18 mouse cellular contexts compared by ENCODE assay signal in genomic region chr7:137726031-137726430, GRCm38 (mm10).
DNase-seq lines count a peak whose midpoint lies in the region; ATAC-seq and TF ChIP-seq lines count a peak whose summit lies in the region.
"Had no signal": no experiment of that assay in that cellular context is flagged by ENCODE, and none has a peak within 500 bp of the region (broad histone marks: within the 10 kb centered on the region; RNA-seq: fewer than 3 reads in every experiment).

No protein-coding gene starts in this region.

- TF ChIP-seq POLR2A in kidney, adult 2 months (IDR thresholded peaks at IDR 0.05; ENCODE audit: low read depth, low read length): no peak

- H3K4me1 ChIP-seq in hindbrain, embryonic 14.5 days (replicated peaks; ENCODE audit: control insufficient read depth, insufficient read depth, low read length): 0 out of 2 replicates have a peak, but pooled peaks cover 14% of the 10 kb centered on the region
- peaks cover 20% of the 10 kb centered on the region for H3K4me1 ChIP-seq in hindbrain, embryonic 13.5 days (replicated peaks)
- no peaks in the 10 kb centered on the region for H3K4me1 ChIP-seq in kidney, adult 2 months (ENCODE audit: control insufficient read depth, insufficient read depth, low read length)
- H3K4me1 ChIP-seq in stomach, embryonic 15.5 days: no peaks in the 10 kb centered on the region; the same call in 1 of the 2 replicates
- H3K4me1 ChIP-seq in stomach, postnatal 0 days (replicated peaks; ENCODE audit: control insufficient read depth, insufficient read depth): no peaks in the 10 kb centered on the region
- H3K4me1 ChIP-seq: limb, embryonic 12.5 days had no signal

- no peaks in the 10 kb centered on the region for H3K27me3 ChIP-seq in hindbrain, embryonic 14.5 days (ENCODE audit: control insufficient read depth, insufficient read depth, low read length)
- H3K27me3 ChIP-seq in hindbrain, embryonic 13.5 days: 0 out of 2 replicates have a peak, but pooled peaks cover 2% of the 10 kb centered on the region
- no peaks in the 10 kb centered on the region for H3K27me3 ChIP-seq in kidney, adult 2 months (replicated peaks; ENCODE audit: control insufficient read depth, insufficient read depth, low read length)
- H3K27me3 ChIP-seq in stomach, embryonic 15.5 days (replicated peaks): no peaks in the 10 kb centered on the region
- no peaks in the 10 kb centered on the region for H3K27me3 ChIP-seq in stomach, postnatal 0 days (ENCODE audit: control insufficient read depth, insufficient read depth, low read length)
- H3K27me3 ChIP-seq: heart, embryonic 13.5 days; limb, embryonic 12.5 days had no signal

- H3K4me3 ChIP-seq in hindbrain, embryonic 14.5 days (replicated peaks; ENCODE audit: low read length): no peak overlapping the region
- H3K4me3 ChIP-seq in hindbrain, embryonic 13.5 days: no peak overlapping the region
- H3K4me3 ChIP-seq in kidney, adult 2 months (ENCODE audit: insufficient read depth, low read depth, low read length): no peak overlapping the region
- no peak overlapping the region for H3K4me3 ChIP-seq in stomach, embryonic 15.5 days (replicated peaks)
- H3K4me3 ChIP-seq in stomach, postnatal 0 days (ENCODE audit: low read depth, low read length): no peak overlapping the region
- H3K4me3 ChIP-seq: erythroblast, embryonic 14.5 days; heart, embryonic 13.5 days; limb, embryonic 12.5 days had no signal

- no peaks in the 10 kb centered on the region for H3K36me3 ChIP-seq in hindbrain, embryonic 14.5 days (replicated peaks; ENCODE audit: control insufficient read depth, insufficient read depth)
- H3K36me3 ChIP-seq in hindbrain, embryonic 13.5 days: no peaks in the 10 kb centered on the region
- no peaks in the 10 kb centered on the region for H3K36me3 ChIP-seq in kidney, adult 2 months (ENCODE audit: control insufficient read depth, insufficient read depth, low read length)
- no peaks in the 10 kb centered on the region for H3K36me3 ChIP-seq in stomach, embryonic 15.5 days
- no peaks in the 10 kb centered on the region for H3K36me3 ChIP-seq in stomach, postnatal 0 days (ENCODE audit: control insufficient read depth, insufficient read depth, low read length)
- H3K36me3 ChIP-seq: heart, embryonic 13.5 days; limb, embryonic 12.5 days had no signal

- peak; percentile 34; the same call in 1 of the 2 replicates for ATAC-seq in hindbrain, embryonic 14.5 days (ENCODE audit: low FRiP score)
- ATAC-seq in hindbrain, embryonic 13.5 days (ENCODE audit: low FRiP score): no peak
- peak; percentile 31; the same call in 1 of the 2 replicates for ATAC-seq in stomach, embryonic 15.5 days (ENCODE audit: insufficient read depth, low FRiP score, low read depth)
- ATAC-seq in stomach, postnatal 0 days (ENCODE audit: low FRiP score, low TSS enrichment): no peak
- ATAC-seq: activated CD4-positive, CD25-positive, alpha-beta regulatory T cell, adult 4 months; forebrain, embryonic 16.5 days; midbrain, embryonic 16.5 days had no signal

- H3K9me3 ChIP-seq in hindbrain, embryonic 14.5 days (ENCODE audit: control insufficient read depth, low read length): no peaks in the 10 kb centered on the region
- H3K9me3 ChIP-seq in hindbrain, embryonic 13.5 days: no peaks in the 10 kb centered on the region
- H3K9me3 ChIP-seq in stomach, embryonic 15.5 days: no peaks in the 10 kb centered on the region
- H3K9me3 ChIP-seq in stomach, postnatal 0 days (ENCODE audit: control insufficient read depth, low read length): no peaks in the 10 kb centered on the region
- H3K9me3 ChIP-seq: heart, embryonic 13.5 days; limb, embryonic 12.5 days had no signal

- DNase-seq in cerebellum, postnatal 10 days: peak; percentile 49 to 60
- no peak for DNase-seq in cerebellum, postnatal 36 days
- DNase-seq in hindbrain, embryonic 14.5 days (ENCODE audit: low spot score): peak; percentile 41
- DNase-seq in kidney, postnatal 4 days: peak; percentile 58 to 69
- no peak for DNase-seq in kidney, adult 2 months
- DNase-seq in stomach, postnatal 0 days (ENCODE audit: low spot score): no peak
- DNase-seq: adrenal gland, postnatal 36 days; layer of hippocampus, postnatal 36 days; retina, postnatal 1 day had no signal

- no peak for TF ChIP-seq CTCF in kidney, adult 2 months (conservative IDR thresholded peaks at IDR 0.05; ENCODE audit: insufficient read depth, insufficient read length, low read depth, low read length)
- no peak for TF ChIP-seq CTCF in stomach, postnatal 0 days (IDR thresholded peaks at IDR 0.05; ENCODE audit: low read depth)

- H3K9ac ChIP-seq in hindbrain, embryonic 14.5 days: no peak overlapping the region
- no peak overlapping the region for H3K9ac ChIP-seq in hindbrain, embryonic 13.5 days
- no peak overlapping the region for H3K9ac ChIP-seq in stomach, embryonic 15.5 days
- no peak overlapping the region for H3K9ac ChIP-seq in stomach, postnatal 0 days (ENCODE audit: low read length)
- H3K9ac ChIP-seq: heart, embryonic 13.5 days; limb, embryonic 12.5 days had no signal

- 63% methylated on average over 7 of the region's 7 CpGs for WGBS in hindbrain, embryonic 14.5 days
- 69% methylated on average over 7 of the region's 7 CpGs for WGBS in hindbrain, embryonic 13.5 days
- 46% methylated on average over 7 of the region's 7 CpGs for WGBS in kidney, adult 2 months
- WGBS in stomach, embryonic 15.5 days: 56% methylated on average over 7 of the region's 7 CpGs
- 60% methylated on average over 7 of the region's 7 CpGs for WGBS in stomach, postnatal 0 days

- H3K4me2 ChIP-seq in hindbrain, embryonic 14.5 days (replicated peaks): no peak overlapping the region
- H3K4me2 ChIP-seq in hindbrain, embryonic 13.5 days: no peak overlapping the region
- no peak overlapping the region for H3K4me2 ChIP-seq in stomach, embryonic 15.5 days
- H3K4me2 ChIP-seq in stomach, postnatal 0 days (replicated peaks; ENCODE audit: low read depth): no peak overlapping the region
- H3K4me2 ChIP-seq: heart, embryonic 13.5 days; limb, embryonic 12.5 days had no signal

- no peak for TF ChIP-seq EP300 in stomach, postnatal 0 days (optimal IDR thresholded peaks at IDR 0.05)

- no peak overlapping the region for H3K27ac ChIP-seq in hindbrain, embryonic 14.5 days
- no peak overlapping the region for H3K27ac ChIP-seq in hindbrain, embryonic 13.5 days
- H3K27ac ChIP-seq in kidney, adult 2 months (ENCODE audit: insufficient read depth, low read depth, low read length): no peak overlapping the region
- H3K27ac ChIP-seq in stomach, embryonic 15.5 days: no peak overlapping the region
- H3K27ac ChIP-seq in stomach, postnatal 0 days (replicated peaks): no peak overlapping the region
- H3K27ac ChIP-seq: heart, embryonic 13.5 days; limb, embryonic 12.5 days; macrophage had no signal

Comparison
In these comparisons a context has a peak if more than half of its experiments do, and no peak if none do; other contexts are left out.
1. DNase-seq: peak in cerebellum, postnatal 10 days (2 of 2), hindbrain, embryonic 14.5 days (single experiment) and kidney, postnatal 4 days (2 of 2); none in cerebellum, postnatal 36 days (0 of 2), kidney, adult 2 months (single experiment) and stomach, postnatal 0 days (single experiment).
2. ATAC-seq: peak in hindbrain, embryonic 14.5 days (single experiment) and stomach, embryonic 15.5 days (single experiment); none in hindbrain, embryonic 13.5 days (single experiment) and stomach, postnatal 0 days (single experiment).